Mouse (Mus musculus): ENCODE results near the gene Rin2.

The Rin2 gene

DNA sequence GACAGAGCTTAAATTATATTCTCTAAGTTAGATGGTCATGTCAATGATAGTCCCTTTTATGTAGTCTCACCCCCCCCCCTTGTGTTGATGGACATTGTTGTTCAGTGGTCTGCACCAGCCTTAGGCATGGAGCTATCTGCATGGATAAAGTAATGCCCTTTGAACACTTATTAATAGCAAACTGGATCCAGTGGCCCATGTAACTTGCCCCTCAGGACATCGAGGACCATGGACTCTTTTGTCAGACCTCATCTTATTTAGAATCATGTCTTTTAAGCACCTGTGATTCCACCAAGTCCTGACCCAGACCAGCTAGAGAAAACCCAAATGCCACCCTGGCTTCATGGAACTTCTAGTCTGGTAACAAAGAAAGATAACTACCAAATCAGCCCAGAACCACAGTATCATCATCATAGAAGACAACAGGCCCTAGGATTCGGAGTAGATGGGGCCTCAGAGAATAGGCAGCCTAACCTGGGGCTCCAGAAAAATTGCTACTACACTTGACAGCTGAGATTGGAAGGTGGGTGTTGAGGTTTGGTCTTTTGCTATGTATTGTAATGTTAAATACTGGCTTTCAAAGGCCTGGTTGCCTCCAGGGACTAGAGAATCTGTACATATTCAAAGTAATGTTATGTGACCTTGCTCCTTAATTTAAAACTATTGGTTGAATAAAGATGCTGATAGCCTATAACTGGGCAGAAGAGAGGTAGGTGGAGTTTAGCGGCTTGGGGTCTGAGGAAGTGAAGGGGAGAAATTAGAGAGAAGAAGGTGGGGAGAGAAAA is 113.7 kb downstream of the Rin2 start:
- ATAC-seq (ENCODE audit: low TSS enrichment) = no peak

DNA sequence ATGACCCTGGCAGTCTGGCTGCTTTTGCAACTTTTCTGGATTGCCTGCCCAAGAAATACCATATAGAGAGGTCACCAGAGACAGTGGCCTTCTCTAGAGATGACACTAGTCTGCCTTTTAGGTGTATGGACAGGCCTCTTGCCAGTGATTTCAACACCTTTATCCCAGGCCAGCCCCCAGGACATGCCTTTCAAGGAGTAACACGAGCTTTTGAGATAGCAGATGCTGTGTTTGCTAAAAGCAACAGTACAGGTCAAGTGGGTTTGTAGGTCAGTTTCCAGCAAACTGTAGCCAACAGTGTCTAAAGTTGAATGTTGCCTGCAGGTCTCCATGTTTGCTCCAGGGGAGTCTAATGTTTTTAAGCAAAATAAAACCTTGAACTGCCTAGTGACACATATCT is 118.7 kb downstream of the Rin2 start:
- ATAC-seq (ENCODE audit: low TSS enrichment) = no peak

DNA sequence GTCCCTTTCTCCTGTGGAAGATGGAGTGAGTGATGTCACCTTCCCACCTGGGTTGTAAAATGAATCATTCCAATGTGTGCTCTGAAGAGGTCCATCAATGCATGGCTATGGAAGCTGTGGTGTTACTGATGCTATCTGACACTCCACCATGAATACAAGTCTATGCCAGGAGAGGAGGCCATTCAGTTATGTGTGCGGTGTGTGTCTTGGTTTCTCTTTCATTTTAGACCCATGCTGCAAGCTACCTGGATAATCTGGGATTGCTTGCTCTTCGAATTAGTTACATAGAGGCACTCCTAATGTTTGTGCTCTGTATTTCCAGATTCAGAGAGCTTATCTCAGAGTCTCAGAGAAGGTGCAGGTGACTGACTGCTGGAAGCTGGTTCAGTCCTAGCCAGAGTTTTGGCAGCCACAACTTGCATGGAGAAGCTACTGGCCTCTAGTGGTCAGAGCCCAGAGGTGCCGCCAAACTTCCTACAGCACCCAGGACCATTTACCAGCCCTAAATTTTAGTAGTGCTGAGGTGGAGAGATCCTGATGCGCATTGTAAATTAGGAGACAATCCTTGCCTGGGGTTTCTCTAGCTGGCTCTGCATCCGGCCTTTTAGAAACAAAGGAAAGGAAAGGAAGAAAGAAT is 119.4 kb downstream of the Rin2 start:
- peak; percentile 97 for ATAC-seq (ENCODE audit: low TSS enrichment)

- no peak for ATAC-seq (ENCODE audit: low TSS enrichment)
Measured at GRCm38 (mm10) chr2:145797851-145798250, 122.8 kb downstream of the Rin2 start.

DNA sequence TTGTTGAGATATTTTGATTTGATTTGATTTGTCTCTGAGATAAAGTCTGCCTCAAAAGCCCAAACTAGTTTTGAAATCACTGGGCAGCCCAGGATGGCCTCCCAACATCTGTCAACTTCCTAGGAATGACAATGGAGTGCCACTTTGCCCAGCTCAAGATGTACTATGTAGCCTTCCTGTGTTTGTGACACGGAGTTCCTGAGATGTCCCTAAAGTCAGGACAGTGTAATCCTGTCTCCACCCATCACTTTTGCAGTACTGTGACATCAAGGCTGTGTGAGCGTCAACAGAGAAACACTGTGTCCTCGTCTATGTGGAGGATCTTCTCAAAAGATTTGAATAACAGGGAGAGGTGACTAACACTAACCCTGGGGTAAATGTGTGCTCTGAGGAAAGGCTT is 123.9 kb downstream of the Rin2 start:
- no peak for ATAC-seq (ENCODE audit: low TSS enrichment)

GRCm38 (mm10) chr2:145801322-145802052 is 126.5 kb downstream of the Rin2 start:
- no peak for ATAC-seq (ENCODE audit: low TSS enrichment)

DNA sequence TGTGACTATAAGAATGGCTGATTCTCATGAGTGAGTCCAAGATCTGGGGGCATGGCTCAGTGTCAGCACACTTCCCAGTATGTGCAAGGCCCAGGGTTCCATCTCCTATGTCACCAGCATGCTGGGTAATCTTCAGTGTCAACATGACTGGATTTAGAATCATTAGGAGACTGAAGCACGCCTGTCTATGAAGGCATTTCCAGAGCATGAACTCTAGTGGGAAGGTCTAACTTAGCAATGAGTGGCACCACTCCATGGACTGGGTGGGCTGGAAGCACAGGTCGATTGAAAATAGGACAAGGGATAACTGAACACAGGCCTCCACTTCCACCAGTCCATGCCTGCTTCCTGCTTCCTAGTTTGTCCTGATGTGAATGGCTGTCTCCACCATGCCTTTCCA is 127.6 kb downstream of the Rin2 start:
- no peak for ATAC-seq (ENCODE audit: low TSS enrichment)

DNA sequence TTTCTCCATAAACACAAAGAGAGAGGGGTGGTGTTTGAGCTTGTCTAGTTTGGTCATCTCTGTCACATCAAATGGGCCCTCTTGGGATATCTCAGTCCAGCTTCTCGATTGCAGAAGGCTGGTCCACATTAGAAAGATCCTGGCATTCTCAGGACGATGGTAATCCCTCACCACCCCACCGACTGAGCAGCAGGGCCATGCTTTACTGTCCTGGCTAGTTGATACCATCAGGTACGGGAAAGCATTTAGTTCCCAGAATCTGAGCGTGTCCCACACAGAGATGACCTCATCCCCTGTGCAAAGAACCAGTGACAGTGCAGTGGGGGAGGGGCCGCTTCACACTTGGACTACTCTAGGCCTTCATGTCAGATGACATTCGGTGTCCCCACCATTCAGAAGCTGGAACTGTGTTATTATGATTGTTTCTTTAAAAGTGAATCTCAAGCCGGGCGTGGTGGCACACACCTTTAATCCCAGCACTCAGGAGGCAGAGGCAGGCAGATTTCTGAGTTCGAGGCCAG is 128.9 kb downstream of the Rin2 start:
- ATAC-seq (ENCODE audit: low TSS enrichment) = no peak

DNA sequence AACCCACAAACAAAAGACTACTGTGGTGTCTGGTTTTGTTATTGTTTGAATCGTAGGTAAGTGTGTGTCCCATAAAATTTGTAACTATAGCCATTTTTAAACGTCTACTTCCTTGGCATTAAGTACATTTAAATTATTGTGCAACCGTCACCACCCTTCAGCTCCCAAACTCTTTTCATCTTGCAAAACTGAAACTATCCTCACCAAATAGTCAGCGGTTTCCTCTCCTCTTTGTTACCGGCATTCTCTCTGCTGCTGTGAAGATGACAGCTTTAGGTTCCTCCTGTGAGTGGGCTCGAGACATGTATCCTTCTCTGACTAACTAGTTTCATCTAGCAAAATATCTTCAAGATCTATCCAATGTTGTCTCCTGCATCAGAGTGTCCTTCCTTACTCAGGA is 129.5 kb downstream of the Rin2 start:
- no peak for ATAC-seq (ENCODE audit: low TSS enrichment)

DNA sequence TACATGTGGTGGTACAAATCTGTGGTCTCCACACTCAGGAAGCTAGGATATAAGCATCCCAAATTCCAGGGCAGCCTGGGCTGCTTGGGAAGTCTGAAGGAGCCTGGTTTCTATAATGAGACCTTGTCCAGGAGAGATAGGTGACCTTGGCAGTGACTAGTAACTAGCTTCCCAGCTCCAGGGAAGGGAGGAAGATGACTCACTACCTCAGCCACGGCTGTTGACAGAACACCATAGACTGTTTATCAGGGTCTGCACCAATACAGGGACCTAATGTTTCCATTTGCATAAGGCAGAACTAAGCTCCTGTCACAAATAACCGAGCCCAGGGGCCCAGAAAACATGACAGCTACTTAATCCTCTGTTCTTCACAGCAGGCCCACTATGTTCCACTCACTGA is 132.3 kb downstream of the Rin2 start:
- ATAC-seq (ENCODE audit: low TSS enrichment) = no peak

GRCm38 (mm10) chr2:145808251-145808650 is 133.2 kb downstream of the Rin2 start:
- ATAC-seq (ENCODE audit: low TSS enrichment) = no peak

- no peak for ATAC-seq (ENCODE audit: low TSS enrichment)
Measured at GRCm38 (mm10) chr2:145808667-145809066, 133.7 kb downstream of the Rin2 start.

- ATAC-seq (ENCODE audit: low TSS enrichment) = no peak
Measured at GRCm38 (mm10) chr2:145810676-145811075, 135.7 kb downstream of the Rin2 start.

DNA sequence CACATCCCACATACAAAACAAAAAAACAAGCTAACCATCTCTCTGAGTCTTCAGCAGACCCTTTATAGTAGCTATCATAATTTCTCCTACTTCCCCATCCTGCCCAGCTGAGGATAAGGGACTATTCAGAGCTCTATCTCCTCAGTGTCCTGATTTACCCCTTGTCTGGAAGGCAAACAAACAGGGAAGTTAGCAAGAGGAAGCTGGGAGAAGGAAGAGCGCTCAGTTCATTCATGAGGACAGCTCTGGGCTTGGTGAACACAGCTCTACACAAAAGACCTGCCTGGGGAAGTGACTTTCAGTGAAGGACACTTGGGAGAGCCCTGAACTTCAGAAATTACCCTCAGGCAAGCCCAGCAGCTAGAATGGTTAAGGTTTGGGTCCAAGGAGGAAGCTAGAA is 137.8 kb downstream of the Rin2 start:
- ATAC-seq (ENCODE audit: low TSS enrichment) = no peak

DNA sequence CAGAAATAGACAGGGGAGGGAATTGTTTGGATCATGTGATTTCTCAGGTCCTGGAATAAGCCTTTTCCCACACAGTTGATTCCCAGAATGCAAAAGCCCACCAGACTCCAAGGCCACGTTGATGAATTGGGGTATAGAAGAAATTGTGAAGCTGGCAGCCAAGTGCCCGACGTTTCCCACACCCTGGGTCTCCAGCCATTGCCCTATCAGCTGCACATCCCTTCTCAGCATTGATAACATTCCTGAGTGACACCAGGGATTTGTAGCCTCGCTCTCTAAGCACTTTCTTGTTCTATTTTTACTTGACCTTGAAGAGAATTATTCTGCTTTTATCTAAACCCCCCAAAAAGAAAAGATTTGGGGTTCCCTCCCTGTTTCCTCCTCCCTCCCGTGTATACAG is 142.2 kb downstream of the Rin2 start:
- ATAC-seq (ENCODE audit: low TSS enrichment) = no peak

- ATAC-seq (ENCODE audit: low TSS enrichment) = no peak
Measured at GRCm38 (mm10) chr2:145822013-145822782, 147.2 kb downstream of the Rin2 start.

DNA sequence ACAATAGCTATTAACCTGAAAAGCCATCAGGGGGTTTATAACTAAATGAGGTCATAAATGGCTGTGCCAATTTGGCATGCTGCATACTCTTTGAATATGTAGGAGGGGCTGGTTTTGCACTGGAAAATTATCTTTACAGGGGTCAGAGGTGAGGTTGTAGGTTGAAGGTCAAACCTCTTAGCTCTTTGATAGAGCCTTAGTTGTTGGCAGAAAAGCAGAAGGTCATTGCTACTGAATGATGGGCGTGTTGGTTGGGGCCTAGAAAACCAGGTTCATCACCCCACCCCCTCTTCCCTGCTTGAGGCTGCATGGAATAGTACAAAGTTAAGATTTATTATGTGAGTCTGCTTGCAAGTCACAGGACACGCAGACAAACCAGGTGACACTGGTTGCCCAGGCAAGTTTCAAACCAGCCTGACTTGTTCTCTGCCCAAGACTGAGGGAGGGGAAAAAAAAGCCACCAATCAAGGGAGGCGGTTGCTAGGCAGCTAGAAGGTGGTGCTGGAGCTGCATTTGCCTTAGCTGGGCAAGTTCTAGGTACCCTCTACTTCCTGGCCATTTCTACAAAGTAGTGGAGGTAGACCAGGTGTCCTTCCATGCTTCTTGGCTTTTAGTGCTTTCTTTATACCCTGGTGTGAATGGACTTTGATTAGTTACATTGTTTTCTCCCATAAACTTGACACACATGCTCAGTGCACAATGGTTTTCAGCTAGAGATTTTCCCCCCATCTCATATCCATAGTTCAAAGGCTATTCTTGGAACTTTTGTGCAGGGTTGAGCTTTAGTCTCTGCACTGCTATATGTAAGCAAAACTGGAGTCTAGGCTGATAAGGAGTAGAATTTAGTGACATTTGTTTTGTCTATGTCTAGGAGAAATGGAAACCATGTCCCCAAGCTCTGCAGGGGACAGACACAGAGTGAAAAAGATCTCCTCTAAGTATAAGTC is 148.0 kb downstream of the Rin2 start:
- ATAC-seq (ENCODE audit: low TSS enrichment) = no peak

GRCm38 (mm10) chr2:145824749-145825148 is 149.7 kb downstream of the Rin2 start:
- ATAC-seq (ENCODE audit: low TSS enrichment) = no peak

DNA sequence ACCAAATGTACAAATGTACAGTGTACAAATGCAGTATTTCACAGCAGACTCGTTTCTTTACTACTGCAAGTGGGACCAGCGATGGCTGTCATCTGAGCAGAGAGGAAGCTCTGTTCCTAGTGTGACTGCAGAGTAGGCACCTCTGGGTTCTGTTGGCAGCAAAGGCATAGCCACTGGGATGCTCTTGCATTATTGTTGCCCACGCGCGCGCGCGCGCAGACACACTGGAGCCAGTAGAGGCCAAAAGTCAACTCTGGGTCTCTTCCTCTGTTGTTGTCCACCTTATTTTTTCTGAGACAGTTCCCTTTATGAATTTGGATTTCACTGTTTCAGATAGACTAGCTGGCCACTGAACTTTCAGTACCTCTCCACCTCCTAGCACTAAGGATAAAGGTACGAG is 150.2 kb downstream of the Rin2 start:
- no peak for ATAC-seq (ENCODE audit: low TSS enrichment)

DNA sequence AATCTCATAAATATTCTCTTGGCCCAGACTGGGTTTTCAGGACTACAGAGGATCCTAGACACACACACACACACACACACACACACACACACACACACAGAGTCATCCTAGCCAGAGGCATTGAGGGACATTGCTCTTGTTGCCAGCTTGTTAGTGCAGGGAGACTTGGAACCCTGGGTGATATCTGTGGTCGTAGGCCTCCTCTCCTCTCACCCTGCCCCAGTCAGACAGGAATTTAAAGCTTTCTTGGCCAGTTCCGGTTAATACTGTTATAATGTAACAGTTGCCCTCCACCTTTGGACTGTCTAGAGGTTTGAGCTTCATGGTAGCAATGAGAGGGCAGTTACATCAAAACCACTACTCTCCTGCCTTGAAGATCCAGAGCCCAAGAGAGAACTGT is 152.9 kb downstream of the Rin2 start:
- no peak for ATAC-seq (ENCODE audit: low TSS enrichment)

GRCm38 (mm10) chr2:145828603-145829002 is 153.6 kb downstream of the Rin2 start:
- ATAC-seq (ENCODE audit: low TSS enrichment) = no peak

All from frontal cortex, adult (tissue).